Mouse (Mus musculus): Measurements from ENCODE around the gene 2010109A12Rik.

The 2010109A12Rik gene

DNA sequence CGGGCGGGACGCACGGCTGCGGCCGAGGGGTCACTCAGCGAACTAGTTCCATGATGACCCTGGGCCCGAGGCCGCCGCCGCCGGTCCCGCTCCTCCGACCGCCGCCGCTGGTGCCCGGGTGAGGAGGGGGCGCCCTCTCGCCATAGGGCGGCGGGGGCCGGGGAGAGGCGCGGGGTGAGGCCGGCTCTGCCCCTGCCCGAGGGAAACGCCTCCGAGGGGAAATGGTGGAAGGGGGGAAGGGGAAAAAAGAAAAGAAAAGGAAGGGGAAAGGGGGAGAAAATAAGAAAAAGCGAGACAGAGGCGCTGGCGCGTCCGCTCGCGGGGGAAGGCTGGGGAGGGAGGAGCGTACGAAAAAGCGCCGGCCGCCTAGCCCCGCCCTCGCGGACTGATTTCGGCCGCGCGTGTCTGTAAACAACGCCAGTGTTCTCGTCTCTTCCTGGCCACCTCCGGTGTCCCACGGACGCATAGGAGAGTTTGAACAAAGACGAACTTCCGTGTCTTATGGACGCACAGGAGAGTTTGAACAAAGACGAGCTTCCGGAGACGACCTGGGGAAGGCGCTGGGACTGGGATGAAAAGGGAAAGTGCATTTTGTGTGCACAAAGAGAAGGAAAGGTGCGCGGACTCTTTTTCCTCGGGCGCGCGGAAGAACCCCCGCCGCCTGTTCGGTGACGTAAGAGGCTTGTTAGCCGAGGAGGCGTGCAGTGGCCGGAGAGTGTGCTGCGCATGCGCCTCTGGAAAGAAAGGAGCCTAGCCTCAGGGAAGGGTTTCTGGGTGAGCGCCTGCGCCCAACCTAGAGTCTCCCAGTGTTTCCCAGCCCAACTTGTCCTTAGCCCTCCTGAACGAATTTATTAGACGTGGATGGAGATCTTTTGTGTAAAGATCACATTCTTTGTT, at the start of gene 2010109A12Rik, which contains the start of gene Ccni:
Gene 2010109A12Rik, plus strand, starts transcription at position 410 of the 897 bp plus-strand sequence.
Gene Ccni, minus strand, starts transcription at position 387 of the 897 bp plus-strand sequence.
- DNase-seq: peak; percentile 95

- DNase-seq: no peak
Observed at GRCm38 (mm10) chr5:93163541-93163940, 42.8 kb upstream of the 2010109A12Rik start.

- no peak for DNase-seq
Observed at GRCm38 (mm10) chr5:93167919-93168516, 38.3 kb upstream of the 2010109A12Rik start.

DNA sequence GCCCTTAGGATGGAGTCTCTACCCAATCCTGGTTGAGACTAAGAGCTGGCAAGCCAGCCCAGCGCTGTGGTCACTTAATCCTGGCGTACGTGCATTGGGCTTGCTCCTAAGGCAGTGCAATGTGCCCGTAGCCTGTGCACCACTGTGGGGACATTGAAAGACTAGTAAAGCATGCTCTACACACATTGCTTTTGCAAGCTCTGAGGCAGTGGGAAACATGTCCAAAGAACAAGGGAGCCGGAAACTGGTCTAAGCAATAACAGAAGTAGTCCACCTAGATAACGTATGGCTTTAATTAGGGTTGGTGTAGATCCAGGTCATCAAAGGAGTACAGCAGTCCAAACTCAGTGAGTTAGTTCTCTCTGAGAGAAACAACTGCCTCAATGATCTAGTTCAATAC, 37.7 kb upstream of the 2010109A12Rik start:
- DNase-seq: no peak

DNA sequence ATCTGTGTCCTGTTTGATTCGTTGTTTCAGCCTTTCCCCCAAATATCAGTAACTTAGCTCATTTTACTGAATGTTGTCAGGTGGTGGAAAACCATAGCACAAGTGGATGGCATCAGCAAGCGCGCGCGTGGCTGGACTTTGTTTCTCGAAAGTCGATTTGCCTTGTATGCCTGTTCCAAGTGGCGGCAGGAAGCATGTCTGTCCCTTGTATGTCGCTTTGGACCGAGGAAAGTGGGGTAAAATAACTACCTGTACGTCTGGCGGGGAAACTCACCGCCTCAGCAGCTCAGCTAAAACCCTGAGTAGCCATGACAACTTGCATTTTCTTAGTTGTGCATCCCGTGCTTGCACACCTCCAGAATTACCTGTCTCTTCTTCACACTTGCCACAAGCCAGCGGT, 34.9 kb upstream of the 2010109A12Rik start:
- DNase-seq: no peak

- no peak for DNase-seq
Observed at GRCm38 (mm10) chr5:93172536-93172935, 33.8 kb upstream of the 2010109A12Rik start.

- DNase-seq: no peak
Observed at GRCm38 (mm10) chr5:93174675-93175074, 31.6 kb upstream of the 2010109A12Rik start.

GRCm38 (mm10) chr5:93178616-93179015, 27.7 kb upstream of the 2010109A12Rik start:
- peak; percentile 72 for DNase-seq

- no peak for DNase-seq
Observed at GRCm38 (mm10) chr5:93180252-93180651, 26.1 kb upstream of the 2010109A12Rik start.

DNA sequence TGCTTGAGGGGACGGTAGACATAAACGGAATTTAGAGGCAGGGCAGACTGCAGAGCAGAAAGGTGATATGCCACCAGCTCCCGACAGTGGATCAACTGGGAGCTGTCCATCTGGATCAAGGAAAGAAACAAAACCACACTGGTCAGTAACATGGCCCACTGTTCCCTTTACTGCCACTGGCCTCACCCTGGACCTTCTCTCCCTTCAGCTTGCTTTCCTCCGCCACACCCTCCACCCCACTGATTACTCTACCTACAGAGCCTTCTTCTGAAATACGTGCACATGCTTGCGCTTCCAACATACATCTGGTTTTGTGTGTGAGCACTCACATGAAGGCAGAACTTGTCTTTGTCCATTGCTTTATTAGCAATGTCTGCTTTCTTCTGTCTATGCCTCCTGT, 23.0 kb upstream of the 2010109A12Rik start:
- no peak for DNase-seq

- no peak for DNase-seq
Observed at GRCm38 (mm10) chr5:93184548-93184947, 21.8 kb upstream of the 2010109A12Rik start.

- DNase-seq: no peak
Observed at GRCm38 (mm10) chr5:93189607-93190006, 16.7 kb upstream of the 2010109A12Rik start.

GRCm38 (mm10) chr5:93190428-93190827, 15.9 kb upstream of the 2010109A12Rik start:
- DNase-seq: no peak

DNA sequence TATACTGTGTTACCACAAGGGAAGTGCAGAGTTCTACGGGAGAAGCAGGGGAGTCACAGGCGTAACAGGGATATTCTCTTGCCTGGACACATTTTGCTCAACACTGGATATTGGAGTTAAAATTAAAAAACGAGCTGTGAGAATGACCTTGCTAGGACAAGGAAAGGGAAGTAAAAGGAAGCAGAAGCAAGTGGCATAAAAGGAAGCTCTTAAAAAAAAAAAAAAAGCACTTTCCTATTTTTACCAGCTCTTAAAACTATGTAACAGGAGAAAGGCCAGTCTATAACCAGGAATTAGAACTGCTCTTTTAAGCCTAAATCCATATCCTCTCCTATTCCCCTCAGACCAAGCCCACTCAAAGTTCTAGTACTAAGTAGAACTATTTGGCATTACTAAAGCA, 8.1 kb upstream of the 2010109A12Rik start:
- DNase-seq: no peak

- DNase-seq: no peak
Observed at GRCm38 (mm10) chr5:93201181-93201580, 5.1 kb upstream of the 2010109A12Rik start.

- DNase-seq: peak; percentile 43
Observed at GRCm38 (mm10) chr5:93205371-93206108, 778 bp upstream of the 2010109A12Rik start.

DNA sequence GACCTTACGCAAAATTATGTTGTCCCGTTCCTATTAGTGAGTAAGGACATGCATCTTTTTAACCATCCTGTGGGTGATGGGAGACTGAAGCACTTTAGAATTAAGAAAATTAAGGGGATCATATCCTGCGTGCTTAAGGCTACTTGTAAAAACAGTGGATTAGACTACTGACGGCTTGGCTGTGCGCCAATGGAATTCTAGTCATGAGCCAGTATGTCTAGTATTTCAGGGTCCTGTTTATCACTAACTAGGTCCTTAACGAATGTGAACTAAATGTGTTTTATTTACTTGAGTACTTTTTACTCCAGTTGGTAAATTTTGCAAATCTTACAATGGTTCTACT, 659 bp downstream of the 2010109A12Rik start:
- DNase-seq: peak; percentile 57

- DNase-seq: no peak
Observed at GRCm38 (mm10) chr5:93207555-93207954, 1.2 kb downstream of the 2010109A12Rik start.

- no peak for DNase-seq
Observed at GRCm38 (mm10) chr5:93218375-93218774, 12.1 kb downstream of the 2010109A12Rik start.

GRCm38 (mm10) chr5:93221661-93222060, 15.3 kb downstream of the 2010109A12Rik start:
- no peak for DNase-seq

- DNase-seq: no peak
Observed at GRCm38 (mm10) chr5:93224549-93224948, 18.2 kb downstream of the 2010109A12Rik start.

DNA sequence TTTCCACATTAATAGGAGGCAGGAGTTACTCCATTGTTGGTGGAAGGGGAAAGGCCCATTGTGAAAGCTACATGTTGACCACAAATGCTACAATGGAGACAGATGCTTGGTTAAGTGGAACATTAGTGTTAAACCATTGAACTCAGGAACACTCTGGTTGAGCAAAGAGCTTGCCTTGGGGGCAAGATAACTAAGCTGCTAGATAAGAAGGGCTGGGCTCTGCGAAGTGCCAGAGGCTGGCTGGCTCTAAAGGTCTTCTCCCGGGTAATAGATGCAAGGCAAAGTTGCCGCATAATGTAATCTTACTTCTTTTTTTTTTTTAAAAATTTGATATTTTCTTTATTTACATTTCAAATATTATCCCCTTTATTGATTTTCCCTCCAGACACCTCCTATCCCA, 20.8 kb downstream of the 2010109A12Rik start:
- no peak for DNase-seq

- DNase-seq: no peak
Observed at GRCm38 (mm10) chr5:93229527-93229926, 23.2 kb downstream of the 2010109A12Rik start.
